20 mouse cellular contexts compared by ENCODE assay signal in genomic region chr16:30994296-30994695, GRCm38 (mm10).
DNase-seq lines count a peak whose midpoint lies in the region; ATAC-seq and TF ChIP-seq lines count a peak whose summit lies in the region.
"Had no signal": no experiment of that assay in that cellular context is flagged by ENCODE, and none has a peak within 500 bp of the region (broad histone marks: within the 10 kb centered on the region; RNA-seq: fewer than 3 reads in every experiment).

No protein-coding gene starts in this region.

- H3K4me2 ChIP-seq in heart, embryonic 13.5 days: no peak overlapping the region
- H3K4me2 ChIP-seq in intestine, embryonic 16.5 days (ENCODE audit: low read depth, low read length): no peak overlapping the region
- H3K4me2 ChIP-seq in stomach, postnatal 0 days (replicated peaks; ENCODE audit: low read depth): no peak overlapping the region
- H3K4me2 ChIP-seq: embryonic facial prominence, embryonic 15.5 days; stomach, embryonic 15.5 days had no signal

- no peak for TF ChIP-seq EP300 in stomach, postnatal 0 days (optimal IDR thresholded peaks at IDR 0.05)

- TF ChIP-seq CTCF in stomach, postnatal 0 days (IDR thresholded peaks at IDR 0.05; ENCODE audit: low read depth): no peak

- peaks cover 32% of the 10 kb centered on the region for H3K4me1 ChIP-seq in heart, embryonic 13.5 days
- H3K4me1 ChIP-seq in intestine, embryonic 16.5 days (ENCODE audit: control insufficient read depth, insufficient read depth, low read length): 0 out of 2 replicates have a peak, but pooled peaks cover 2% of the 10 kb centered on the region
- no peaks in the 10 kb centered on the region for H3K4me1 ChIP-seq in stomach, postnatal 0 days (replicated peaks; ENCODE audit: control insufficient read depth, insufficient read depth)
- H3K4me1 ChIP-seq: stomach, embryonic 15.5 days had no signal

- no peaks in the 10 kb centered on the region for H3K36me3 ChIP-seq in heart, embryonic 13.5 days
- no peaks in the 10 kb centered on the region for H3K36me3 ChIP-seq in intestine, embryonic 16.5 days (ENCODE audit: control insufficient read depth, insufficient read depth, low read length)
- H3K36me3 ChIP-seq in stomach, postnatal 0 days (ENCODE audit: control insufficient read depth, insufficient read depth, low read length): no peaks in the 10 kb centered on the region; the same call in 1 of the 2 replicates
- H3K36me3 ChIP-seq: embryonic facial prominence, embryonic 15.5 days; stomach, embryonic 15.5 days had no signal

- no peaks in the 10 kb centered on the region for H3K27me3 ChIP-seq in heart, embryonic 13.5 days (replicated peaks)
- no peaks in the 10 kb centered on the region for H3K27me3 ChIP-seq in intestine, embryonic 16.5 days (replicated peaks; ENCODE audit: control insufficient read depth, insufficient read depth, low read length)
- no peaks in the 10 kb centered on the region for H3K27me3 ChIP-seq in stomach, postnatal 0 days (ENCODE audit: control insufficient read depth, insufficient read depth, low read length)
- H3K27me3 ChIP-seq: embryonic facial prominence, embryonic 15.5 days; stomach, embryonic 15.5 days had no signal

- H3K4me3 ChIP-seq in heart, embryonic 13.5 days: no peak overlapping the region
- no peak overlapping the region for H3K4me3 ChIP-seq in intestine, embryonic 16.5 days (ENCODE audit: low read length)
- no peak overlapping the region for H3K4me3 ChIP-seq in stomach, postnatal 0 days (ENCODE audit: low read depth, low read length)
- H3K4me3 ChIP-seq: embryonic facial prominence, embryonic 15.5 days; layer of hippocampus, adult 2 months; stomach, embryonic 15.5 days had no signal

- H3K9ac ChIP-seq in heart, embryonic 13.5 days: no peak overlapping the region
- no peak overlapping the region for H3K9ac ChIP-seq in intestine, embryonic 16.5 days (ENCODE audit: low read depth, low read length)
- no peak overlapping the region for H3K9ac ChIP-seq in stomach, postnatal 0 days (ENCODE audit: low read length)
- H3K9ac ChIP-seq: embryonic facial prominence, embryonic 15.5 days; stomach, embryonic 15.5 days had no signal

- H3K27ac ChIP-seq in heart, embryonic 13.5 days (replicated peaks): peak overlapping the region; percentile 42; the same call in 1 of the 2 replicates
- no peak overlapping the region for H3K27ac ChIP-seq in intestine, embryonic 16.5 days (ENCODE audit: low read length)
- H3K27ac ChIP-seq in stomach, postnatal 0 days (replicated peaks): no peak overlapping the region
- H3K27ac ChIP-seq: embryonic facial prominence, embryonic 15.5 days; layer of hippocampus, adult 2 months; stomach, embryonic 15.5 days had no signal

- WGBS in heart, embryonic 13.5 days: 69% methylated on average over 7 of the region's 7 CpGs
- WGBS in intestine, embryonic 16.5 days: 74% methylated on average over 7 of the region's 7 CpGs
- WGBS in stomach, postnatal 0 days: 79% methylated on average over 7 of the region's 7 CpGs

- H3K9me3 ChIP-seq in heart, embryonic 13.5 days: no peaks in the 10 kb centered on the region
- H3K9me3 ChIP-seq in intestine, embryonic 16.5 days (ENCODE audit: control insufficient read depth, low read length): no peaks in the 10 kb centered on the region
- H3K9me3 ChIP-seq in stomach, postnatal 0 days (ENCODE audit: control insufficient read depth, low read length): no peaks in the 10 kb centered on the region
- H3K9me3 ChIP-seq: embryonic facial prominence, embryonic 15.5 days; stomach, embryonic 15.5 days had no signal

- ATAC-seq in heart, embryonic 13.5 days (ENCODE audit: extremely low read depth, insufficient number of reproducible peaks, low FRiP score, low TSS enrichment): no peak
- ATAC-seq in common myeloid progenitor, adult 5-6 weeks (replicated peaks; ENCODE audit: low read depth, poor library complexity, severe bottlenecking): peak; percentile 88
- no peak for ATAC-seq in intestine, embryonic 16.5 days
- ATAC-seq in stomach, postnatal 0 days (ENCODE audit: low FRiP score, low TSS enrichment): no peak
- ATAC-seq: forebrain, embryonic 16.5 days; hindbrain, embryonic 16.5 days; intestine, postnatal 0 days had no signal

- DNase-seq in heart, postnatal 14 days: no peak
- DNase-seq in left cerebral cortex, postnatal 4 days: peak; percentile 37
- no peak for DNase-seq in left cerebral cortex, postnatal 25 days (ENCODE audit: low spot score in 2 of 2)
- peak; percentile 58 for DNase-seq in adipocyte (ENCODE audit: low spot score)
- no peak for DNase-seq in stomach, postnatal 0 days (ENCODE audit: low spot score)
- DNase-seq: adrenal gland, adult 8-10 months; cerebellum, adult 11 months; kidney, postnatal 14 days; layer of hippocampus, postnatal 36 days; lung, adult 18-20 months; retina, postnatal 1 day had no signal

- intact Hi-C loops in heart, postnatal 14 days (cut with DNase I): no loop called here
- intact Hi-C loops in left cerebral cortex, postnatal 4 days (cut with DNase I): no loop called here
- intact Hi-C loops in left cerebral cortex, postnatal 25 days (cut with DNase I): no loop called here

Comparison
In these comparisons a context has a peak if more than half of its experiments do, and no peak if none do; other contexts are left out.
1. DNase-seq: peak in left cerebral cortex, postnatal 4 days (single experiment) and adipocyte (single experiment); none in heart, postnatal 14 days (0 of 2), left cerebral cortex, postnatal 25 days (0 of 2) and stomach, postnatal 0 days (single experiment).